Mouse (Mus musculus) forebrain, embryonic 16.5 days (tissue): ENCODE results near the gene Trak1. TPM values are rescaled to one million over a fixed set of nuclear protein-coding genes. Genes with fewer than 3 reads are reported as not detected.
A peak's percentile ranks its signal among the peaks of the same experiment; 100 is the strongest.

Experiments
- ATAC-seq: fragments of 200-750 bp; cut with Nextera tagmentation; 2 replicates; pipeline ENCODE4 v1.8.0; 2017; ENCODE audit warnings: mild to moderate bottlenecking, moderate library complexity
- H3K27ac ChIP-seq: fragments of 300-500 bp; sonication (generic); 2 replicates; pipeline ENCODE4 v1.5.1; 2014; ENCODE audit warnings: low read length, control low read depth
- H3K27me3 ChIP-seq: fragments of 300-500 bp; sonication (generic); replicated peaks from 2 replicates; pipeline ENCODE4 v1.6.1; 2014; ENCODE audit warnings: low read length; ENCODE audit not compliant: control insufficient read depth, insufficient read depth
- H3K36me3 ChIP-seq: fragments of 300-500 bp; sonication (generic); 2 replicates; pipeline ENCODE4 v1.6.1; 2014; ENCODE audit not compliant: control insufficient read depth, insufficient read depth
- H3K4me1 ChIP-seq: fragments of 300-500 bp; sonication (generic); replicated peaks from 2 replicates; pipeline ENCODE4 v1.6.1; 2014; ENCODE audit warnings: low read length; ENCODE audit not compliant: control insufficient read depth, insufficient read depth
- H3K4me2 ChIP-seq: fragments of 300-500 bp; sonication (generic); 2 replicates; pipeline ENCODE4 v1.6.1; 2014; ENCODE audit warnings: mild to moderate bottlenecking, low read length, control low read depth
- H3K4me3 ChIP-seq: fragments of 300-500 bp; sonication (generic); replicated peaks from 2 replicates; pipeline ENCODE4 v1.5.1; 2014; ENCODE audit warnings: mild to moderate bottlenecking, low read length, control low read depth
- H3K9ac ChIP-seq: fragments of 300-500 bp; sonication (generic); replicated peaks from 2 replicates; pipeline ENCODE4 v1.6.1; 2014; ENCODE audit warnings: low read depth, low read length, control low read depth
- H3K9me3 ChIP-seq: fragments of 300-500 bp; sonication (generic); 2 replicates; pipeline ENCODE4 v1.6.1; 2016; ENCODE audit warnings: low read length; ENCODE audit not compliant: control insufficient read depth
- WGBS: fragments of 180-500 bp; shearing (Covaris S2); extraction: QIAGEN DNeasy Blood & Tissue Kit; methylation state at CpG from one replicate; pipeline ENCODE4 v1.1.7; 2014; 5-methylcytosine and 5-hydroxymethylcytosine counted together
- polyA plus RNA-seq: library from polyadenylated mRNA; unstranded; fragments of >200 nt; fragmentation: Nextera tagmentation; extraction: Ambion mirVana; gene quantifications from 2 replicates; pipeline ENCODE4 v1.2.1, GENCODE M21; 2015

Trak1 gene
- polyA plus RNA-seq = 85.1 and 92.2 TPM in 2 replicates

- Histone ChIP-seq H3K9ac (peak within 1 kb of the TSS; percentile 90), H3K4me1 (peaks cover 38% of the 10 kb centered on the region), H3K4me2 (peak within 1 kb of the TSS; percentile 88), H3K9me3 (no peaks in the 10 kb centered on the region), H3K27ac (peak within 1 kb of the TSS; percentile 34; the same call in 1 of the 2 replicates), H3K36me3 (no peaks in the 10 kb centered on the region), H3K27me3 (no peaks in the 10 kb centered on the region), H3K4me3 (peak within 1 kb of the TSS; percentile 84)
- WGBS = under 1% methylated on average over 99 of the region's 116 CpGs
- ATAC-seq = peak; percentile 90
Measured at GRCm38 (mm10) chr9:121297171-121298064, at the start of gene Trak1. Gene Trak1, plus strand, starts transcription at chr9:121297502.

- H3K9ac ChIP-seq = no peak overlapping the region
- H3K36me3 ChIP-seq = no peaks in the 10 kb centered on the region
- peak; percentile 49; the same call in 1 of the 2 replicates for ATAC-seq
- H3K4me2 ChIP-seq = no peak overlapping the region
- H3K27ac ChIP-seq = no peak overlapping the region
- WGBS = 67% methylated on average over 12 of the region's 12 CpGs
- no peaks in the 10 kb centered on the region for H3K27me3 ChIP-seq
- H3K4me1 ChIP-seq = no peaks in the 10 kb centered on the region
- H3K9me3 ChIP-seq = no peaks in the 10 kb centered on the region
- H3K4me3 ChIP-seq = no peak overlapping the region
Measured at GRCm38 (mm10) chr9:121247956-121248775, 49.1 kb upstream of the Trak1 start.

GRCm38 (mm10) chr9:121249805-121250204 lies 47.5 kb upstream of the Trak1 start:
- no peak overlapping the region for H3K27ac ChIP-seq
- H3K27me3 ChIP-seq = no peaks in the 10 kb centered on the region
- WGBS = 63% methylated on average over 14 of the region's 14 CpGs

GRCm38 (mm10) chr9:121250854-121251253 lies 46.4 kb upstream of the Trak1 start:
- no peaks in the 10 kb centered on the region for H3K4me1 ChIP-seq
- H3K9me3 ChIP-seq = no peaks in the 10 kb centered on the region
- no peak overlapping the region for H3K27ac ChIP-seq
- no peak overlapping the region for H3K9ac ChIP-seq
- no peaks in the 10 kb centered on the region for H3K36me3 ChIP-seq
- H3K4me2 ChIP-seq = no peak overlapping the region
- no peak for ATAC-seq
- 90% methylated on average over 11 of the region's 11 CpGs for WGBS
- no peaks in the 10 kb centered on the region for H3K27me3 ChIP-seq
- no peak overlapping the region for H3K4me3 ChIP-seq

More at GRCm38 (mm10) chr9:121249805-121250204, 47.5 kb upstream of the Trak1 start:
- Histone ChIP-seq H3K9ac (no peak overlapping the region), H3K9me3 (no peaks in the 10 kb centered on the region), H3K4me3 (no peak overlapping the region), H3K36me3 (no peaks in the 10 kb centered on the region), H3K4me1 (no peaks in the 10 kb centered on the region), H3K4me2 (no peak overlapping the region)
- no peak for ATAC-seq

- no peak overlapping the region for H3K4me2 ChIP-seq
- no peaks in the 10 kb centered on the region for H3K4me1 ChIP-seq
- ATAC-seq = no peak
- no peak overlapping the region for H3K9ac ChIP-seq
- no peak overlapping the region for H3K4me3 ChIP-seq
- no peaks in the 10 kb centered on the region for H3K9me3 ChIP-seq
- no peaks in the 10 kb centered on the region for H3K36me3 ChIP-seq
- 82% methylated on average over 2 of the region's 2 CpGs for WGBS
- H3K27ac ChIP-seq = no peak overlapping the region
- H3K27me3 ChIP-seq = no peaks in the 10 kb centered on the region
Measured at GRCm38 (mm10) chr9:121253983-121254382, 43.3 kb upstream of the Trak1 start.

GRCm38 (mm10) chr9:121254761-121255160 lies 42.5 kb upstream of the Trak1 start:
- Histone ChIP-seq H3K9me3 (no peaks in the 10 kb centered on the region), H3K4me2 (no peak overlapping the region), H3K4me3 (no peak overlapping the region), H3K9ac (no peak overlapping the region), H3K27ac (no peak overlapping the region), H3K4me1 (no peaks in the 10 kb centered on the region), H3K27me3 (no peaks in the 10 kb centered on the region), H3K36me3 (no peaks in the 10 kb centered on the region)
- ATAC-seq = no peak
- WGBS = 95% methylated on average over 13 of the region's 13 CpGs

- Histone ChIP-seq H3K9me3 (no peaks in the 10 kb centered on the region), H3K36me3 (no peaks in the 10 kb centered on the region), H3K9ac (no peak overlapping the region), H3K4me3 (no peak overlapping the region), H3K27ac (no peak overlapping the region), H3K27me3 (no peaks in the 10 kb centered on the region), H3K4me1 (no peaks in the 10 kb centered on the region), H3K4me2 (no peak overlapping the region)
- ATAC-seq = no peak
- 86% methylated on average over 9 of the region's 9 CpGs for WGBS
Measured at GRCm38 (mm10) chr9:121257106-121257505, 40.2 kb upstream of the Trak1 start.

GRCm38 (mm10) chr9:121265307-121265706 lies 32.0 kb upstream of the Trak1 start:
- Histone ChIP-seq H3K9ac (no peak overlapping the region), H3K27ac (no peak overlapping the region), H3K9me3 (no peaks in the 10 kb centered on the region), H3K4me1 (no peaks in the 10 kb centered on the region), H3K36me3 (no peaks in the 10 kb centered on the region), H3K4me3 (no peak overlapping the region), H3K27me3 (no peaks in the 10 kb centered on the region), H3K4me2 (no peak overlapping the region)
- ATAC-seq = no peak
- 86% methylated on average over 10 of the region's 10 CpGs for WGBS

- 100% methylated on average over 1 of the region's 1 CpGs for WGBS
- no peaks in the 10 kb centered on the region for H3K36me3 ChIP-seq
- H3K4me3 ChIP-seq = no peak overlapping the region
- H3K4me1 ChIP-seq = no peaks in the 10 kb centered on the region; the same call in 1 of the 2 replicates
- no peak overlapping the region for H3K9ac ChIP-seq
- no peak overlapping the region for H3K4me2 ChIP-seq
- no peaks in the 10 kb centered on the region for H3K9me3 ChIP-seq
- H3K27me3 ChIP-seq = no peaks in the 10 kb centered on the region
- H3K27ac ChIP-seq = no peak overlapping the region
- ATAC-seq = no peak
Measured at GRCm38 (mm10) chr9:121271149-121271548, 26.2 kb upstream of the Trak1 start.
